Mouse (Mus musculus): Measurements from ENCODE around the gene Pla2g10. TPM values are rescaled to one million over a fixed set of nuclear protein-coding genes. Genes with fewer than 3 reads are reported as not detected.
"Not testable (repeated sequence)": the region's sequence is repeated elsewhere in the genome, so short reads cannot be mapped to it uniquely, and the experiment has no call there.

The Pla2g10 gene
- polyA plus RNA-seq (2012; fragmentation: generic; extraction: Trizol): not detected

- Histone ChIP-seq H3K79me2 (ENCODE audit: control insufficient read depth, insufficient read depth) (no peaks in the 10 kb centered on the region), H3K4me2 (ENCODE audit: low read depth) (no peak within 1 kb of the TSS), H3K4me3 (no peak within 1 kb of the TSS), H3K27me3 (ENCODE audit: control insufficient read depth, insufficient read depth, insufficient read length) (peaks cover 9% of the 10 kb centered on the region), H3K36me3 (ENCODE audit: control insufficient read depth, insufficient read depth) (no peaks in the 10 kb centered on the region), H3ac (ENCODE audit: control insufficient read depth, insufficient read length) (no peak within 1 kb of the TSS)
- TF ChIP-seq USF1 (IDR thresholded peaks at IDR 0.05; ENCODE audit: low read depth) (no peak), MYOG (IDR thresholded peaks at IDR 0.05; ENCODE audit: control insufficient read depth in 1 of 3, insufficient read depth in 1 of 3, insufficient read length in 2 of 3, low read depth in 2 of 3) (no peak)
Measured at GRCm38 (mm10) chr16:13730285-13731255, at the start of gene Pla2g10. TSS of gene Pla2g10 (minus strand) at chr16:13730983.

- H3K27me3 ChIP-seq (ENCODE audit: control insufficient read depth, insufficient read depth, insufficient read length); H3K4me3 ChIP-seq: not testable (repeated sequence)
Measured at GRCm38 (mm10) chr16:13774651-13775050, 43.9 kb upstream of the Pla2g10 start.

DNA sequence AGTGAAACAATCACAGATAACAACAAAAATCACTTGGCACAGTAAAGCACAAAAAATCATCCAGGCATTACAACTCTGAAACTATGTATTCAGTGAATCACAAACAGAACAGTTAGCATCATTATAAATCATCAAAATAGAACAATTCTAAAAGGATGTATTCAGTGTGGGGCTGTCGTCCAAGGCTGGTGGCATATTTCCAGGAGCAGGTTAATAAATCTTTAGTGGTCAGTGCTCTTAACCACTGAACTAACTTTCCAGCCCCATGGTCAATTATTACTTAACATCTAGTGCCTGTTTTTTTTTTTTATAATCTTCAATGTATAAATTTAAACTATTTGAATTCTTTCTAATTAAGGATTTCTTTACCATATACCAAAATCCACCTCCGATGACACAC, 43.2 kb upstream of the Pla2g10 start:
- H3K79me2 ChIP-seq (ENCODE audit: control insufficient read depth, insufficient read depth); H3K4me3 ChIP-seq; H3K4me2 ChIP-seq (ENCODE audit: low read depth); H3K27me3 ChIP-seq (ENCODE audit: control insufficient read depth, insufficient read depth, insufficient read length); H3K36me3 ChIP-seq (ENCODE audit: control insufficient read depth, insufficient read depth); H3ac ChIP-seq (ENCODE audit: control insufficient read depth, insufficient read length): not testable (repeated sequence)

More at GRCm38 (mm10) chr16:13774651-13775050, 43.9 kb upstream of the Pla2g10 start:
- not testable (repeated sequence) for H3ac ChIP-seq (ENCODE audit: control insufficient read depth, insufficient read length); H3K36me3 ChIP-seq (ENCODE audit: control insufficient read depth, insufficient read depth); H3K79me2 ChIP-seq (ENCODE audit: control insufficient read depth, insufficient read depth); H3K4me2 ChIP-seq (ENCODE audit: low read depth)

GRCm38 (mm10) chr16:13772051-13772450, 41.3 kb upstream of the Pla2g10 start:
- TF ChIP-seq CEBPB (IDR thresholded peaks at IDR 0.05; ENCODE audit: insufficient read depth, poor library complexity, severe bottlenecking): 0 out of 2 replicates have a peak, but pooled peaks have one; percentile 43
- H3ac ChIP-seq (ENCODE audit: control insufficient read depth, insufficient read length); H3K36me3 ChIP-seq (ENCODE audit: control insufficient read depth, insufficient read depth): not testable (repeated sequence)

DNA sequence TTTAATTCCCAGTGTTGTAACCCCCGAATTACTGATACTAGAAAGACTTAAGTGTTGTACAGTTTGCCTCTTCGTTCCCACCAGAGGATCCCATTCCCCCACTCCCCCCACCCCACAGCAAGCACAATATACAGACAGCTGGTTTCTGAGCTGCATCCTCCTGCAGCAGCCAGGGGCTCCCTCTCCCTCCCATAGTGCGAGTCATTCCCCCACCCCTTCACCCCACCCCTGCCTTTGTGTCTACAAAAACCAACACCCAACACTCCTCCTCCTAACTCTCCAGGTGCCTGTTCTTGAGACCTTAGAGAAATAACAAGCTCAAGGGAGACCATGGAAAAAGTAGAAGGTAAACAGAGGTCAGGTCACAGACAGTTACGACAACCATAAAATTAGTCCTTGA, 40.8 kb upstream of the Pla2g10 start:
- H3K79me2 ChIP-seq (ENCODE audit: control insufficient read depth, insufficient read depth); H3K36me3 ChIP-seq (ENCODE audit: control insufficient read depth, insufficient read depth); H3ac ChIP-seq (ENCODE audit: control insufficient read depth, insufficient read length); H3K27me3 ChIP-seq (ENCODE audit: control insufficient read depth, insufficient read depth, insufficient read length); H3K4me2 ChIP-seq (ENCODE audit: low read depth); H3K4me3 ChIP-seq: not testable (repeated sequence)

More at GRCm38 (mm10) chr16:13772051-13772450, 41.3 kb upstream of the Pla2g10 start:
- H3K27me3 ChIP-seq (ENCODE audit: control insufficient read depth, insufficient read depth, insufficient read length); H3K4me2 ChIP-seq (ENCODE audit: low read depth); H3K79me2 ChIP-seq (ENCODE audit: control insufficient read depth, insufficient read depth); H3K4me3 ChIP-seq: not testable (repeated sequence)

DNA sequence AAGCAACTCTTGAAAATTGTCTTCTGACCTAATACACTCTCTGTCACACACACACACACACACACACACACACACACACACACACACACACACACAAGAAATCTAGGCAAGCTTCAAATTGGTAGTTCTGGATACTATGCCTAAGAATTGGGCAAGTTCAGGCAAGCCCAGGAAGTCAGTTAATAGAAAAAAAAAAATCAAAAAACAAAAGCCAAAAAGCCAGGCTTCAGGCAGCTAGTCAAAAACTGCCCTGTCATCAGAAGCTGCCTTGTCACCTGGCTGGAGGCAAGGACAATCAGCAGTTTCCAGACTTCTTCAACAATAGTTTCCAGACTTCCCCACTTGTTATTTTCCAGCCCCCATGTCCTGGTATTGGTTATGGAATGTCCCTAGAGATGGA, 35.6 kb upstream of the Pla2g10 start:
- TF ChIP-seq POLR2AphosphoS2 (IDR thresholded peaks at IDR 0.05; ENCODE audit: insufficient read length, low read depth) (no peak), USF1 (IDR thresholded peaks at IDR 0.05; ENCODE audit: low read depth) (no peak), MYOG (IDR thresholded peaks at IDR 0.05; ENCODE audit: control insufficient read depth in 1 of 3, insufficient read depth in 1 of 3, insufficient read length in 2 of 3, low read depth in 2 of 3) (no peak), POLR2A (IDR thresholded peaks at IDR 0.05; ENCODE audit: insufficient read length, low read depth) (no peak), SRF (IDR thresholded peaks at IDR 0.05; ENCODE audit: control insufficient read depth, insufficient read length, low read depth) (no peak), TCF12 (IDR thresholded peaks at IDR 0.05; ENCODE audit: insufficient read depth, poor library complexity, severe bottlenecking) (no peak), MYOD1 (IDR thresholded peaks at IDR 0.05; ENCODE audit: control insufficient read depth in 1 of 3, insufficient read length in 2 of 3, low read depth in 2 of 3) (no peak), E2F4 (IDR thresholded peaks at IDR 0.05; ENCODE audit: insufficient read depth) (no peak), CEBPB (IDR thresholded peaks at IDR 0.05; ENCODE audit: insufficient read depth, poor library complexity, severe bottlenecking) (no peak), TCF3 (IDR thresholded peaks at IDR 0.05; ENCODE audit: insufficient read length, low read depth) (no peak), MAX (IDR thresholded peaks at IDR 0.05; ENCODE audit: low read depth) (no peak), REST (IDR thresholded peaks at IDR 0.05; ENCODE audit: insufficient read depth, insufficient read length) (no peak)
- no peak overlapping the region for H3K4me3 ChIP-seq
- no peaks in the 10 kb centered on the region for H3K36me3 ChIP-seq (ENCODE audit: control insufficient read depth, insufficient read depth)
- H3K79me2 ChIP-seq (ENCODE audit: control insufficient read depth, insufficient read depth): no peaks in the 10 kb centered on the region
- H3K27me3 ChIP-seq (ENCODE audit: control insufficient read depth, insufficient read depth, insufficient read length): no peaks in the 10 kb centered on the region
- no peak overlapping the region for H3K4me2 ChIP-seq (ENCODE audit: low read depth)
- no peak overlapping the region for H3ac ChIP-seq (ENCODE audit: control insufficient read depth, insufficient read length)

All from myocyte (in vitro differentiated cells).